Mouse (Mus musculus): Measurements from ENCODE around the gene Sesn2. TPM values are rescaled to one million over a fixed set of nuclear protein-coding genes. Genes with fewer than 3 reads are reported as not detected.

Gene Sesn2
- total and polyA plus RNA-seq, 3 experiments = 9.6 to 27.5 TPM; not detected in 1

DNA sequence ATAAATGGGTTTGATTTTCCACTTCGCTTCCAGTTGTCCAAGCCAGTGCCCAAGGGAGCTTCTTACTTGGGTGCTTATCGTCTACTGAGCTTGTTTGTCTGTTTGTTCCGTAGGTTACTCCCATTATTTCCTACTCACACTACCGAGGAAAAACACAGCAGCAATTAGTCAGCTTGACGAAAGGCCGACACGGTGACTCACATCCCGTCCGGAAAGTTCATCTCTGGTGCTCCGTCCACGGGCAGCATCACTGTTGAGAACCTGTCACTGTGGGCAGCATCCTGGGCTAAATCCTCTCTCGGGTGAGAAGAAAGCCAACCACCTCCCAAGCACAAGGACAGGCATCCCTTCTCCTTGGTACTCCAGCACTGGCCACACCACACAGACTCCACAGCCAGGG lies 64.2 kb downstream of the Sesn2 start:
- no peaks in the 10 kb centered on the region for H3K27me3 ChIP-seq (ENCODE audit: control insufficient read depth in 1 of 2, insufficient read depth in 2 of 2, low read length in 2 of 2)
- H3K79me2 ChIP-seq (ENCODE audit: control insufficient read depth, insufficient read depth, low read length, poor library complexity) = no peaks in the 10 kb centered on the region
- no peak overlapping the region for H3K9ac ChIP-seq (ENCODE audit: control insufficient read depth, low read depth, low read length, poor library complexity, severe bottlenecking)
- H3K36me3 ChIP-seq (ENCODE audit: control insufficient read depth in 1 of 2, insufficient read depth in 2 of 2, low read length in 2 of 2) = peaks cover 0 to 4% of the 10 kb centered on the region in 2 experiments; a peak in 1 of 4 replicates
- DNase-seq (ENCODE audit: low read depth, low spot score) = no peak
- H3K4me1 ChIP-seq (ENCODE audit: control insufficient read depth in 1 of 2, insufficient read depth in 2 of 2, low read length in 2 of 2) = peaks cover 0 to 5% of the 10 kb centered on the region in 2 experiments; a peak in 2 of 4 replicates
- no peak overlapping the region for H3K4me3 ChIP-seq (ENCODE audit: control insufficient read depth in 1 of 2, insufficient read depth in 1 of 2, low read depth in 2 of 2, low read length in 2 of 2)
- TF ChIP-seq CTCF (IDR thresholded peaks at IDR 0.05 in 2 of 3, conservative IDR thresholded peaks at IDR 0.05 in 1 of 3; ENCODE audit: control insufficient read depth in 1 of 3, insufficient read depth in 1 of 3, low read depth in 2 of 3, low read length in 3 of 3, poor library complexity in 1 of 3, severe bottlenecking in 1 of 3) (no peak), POLR2AphosphoS5 (IDR thresholded peaks at IDR 0.05; ENCODE audit: borderline replicate concordance, low read depth, low read length) (no peak), BHLHE40 (IDR thresholded peaks at IDR 0.05; ENCODE audit: borderline replicate concordance, low read depth, low read length) (no peak), TBP (IDR thresholded peaks at IDR 0.05; ENCODE audit: low read depth, low read length) (no peak), ZKSCAN1 (IDR thresholded peaks at IDR 0.05; ENCODE audit: low read depth, low read length) (no peak), RAD21 (IDR thresholded peaks at IDR 0.05; ENCODE audit: low read depth, low read length) (no peak), POLR2A (IDR thresholded peaks at IDR 0.05; ENCODE audit: control insufficient read depth in 1 of 2, insufficient read depth in 1 of 2, low read depth in 1 of 2, low read length in 2 of 2, poor library complexity in 1 of 2) (no peak), MAZ (IDR thresholded peaks at IDR 0.05; ENCODE audit: low read depth, low read length) (no peak), ELF1 (IDR thresholded peaks at IDR 0.05; ENCODE audit: low read depth, low read length) (no peak), CHD1 (IDR thresholded peaks at IDR 0.05; ENCODE audit: low read depth, low read length) (no peak)
- H3K27ac ChIP-seq (ENCODE audit: control insufficient read depth, low read depth, low read length) = no peak overlapping the region
- H3K9me3 ChIP-seq (replicated peaks; ENCODE audit: insufficient read depth, low read length) = no peaks in the 10 kb centered on the region

DNA sequence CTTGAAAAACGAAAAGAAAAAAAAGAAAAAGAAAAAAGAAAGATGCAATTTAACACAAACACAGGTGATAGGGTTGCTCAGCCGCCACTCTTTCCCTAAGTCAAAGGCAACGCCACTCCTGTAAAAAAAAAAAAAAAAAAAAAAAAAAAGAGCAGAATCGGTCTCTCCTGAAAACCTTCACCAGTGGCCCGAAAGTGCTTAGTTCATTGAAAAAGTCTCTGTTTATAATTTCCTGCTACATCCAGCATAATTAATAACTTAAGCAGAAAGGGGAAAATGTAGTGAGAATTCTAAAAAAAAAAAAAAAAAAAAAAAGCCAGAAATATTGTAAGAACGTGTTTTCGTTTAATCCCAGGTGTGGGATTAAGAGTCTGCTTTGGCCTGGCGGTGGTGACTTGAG lies 65.8 kb downstream of the Sesn2 start:
- Histone ChIP-seq H3K9ac (ENCODE audit: control insufficient read depth, low read depth, low read length, poor library complexity, severe bottlenecking) (no peak overlapping the region), H3K4me1 (ENCODE audit: control insufficient read depth in 1 of 2, insufficient read depth in 2 of 2, low read length in 2 of 2) (peaks cover 0 to 3% of the 10 kb centered on the region in 2 experiments; a peak in 2 of 4 replicates), H3K4me3 (ENCODE audit: control insufficient read depth in 1 of 2, insufficient read depth in 1 of 2, low read depth in 2 of 2, low read length in 2 of 2) (no peak overlapping the region), H3K27me3 (ENCODE audit: control insufficient read depth in 1 of 2, insufficient read depth in 2 of 2, low read length in 2 of 2) (no peaks in the 10 kb centered on the region), H3K9me3 (replicated peaks; ENCODE audit: insufficient read depth, low read length) (no peaks in the 10 kb centered on the region), H3K79me2 (ENCODE audit: control insufficient read depth, insufficient read depth, low read length, poor library complexity) (no peaks in the 10 kb centered on the region), H3K36me3 (ENCODE audit: control insufficient read depth in 1 of 2, insufficient read depth in 2 of 2, low read length in 2 of 2) (peaks cover 0 to 2% of the 10 kb centered on the region in 2 experiments; a peak in 1 of 4 replicates), H3K27ac (ENCODE audit: control insufficient read depth, low read depth, low read length) (no peak overlapping the region)
- TF ChIP-seq NELFE (IDR thresholded peaks at IDR 0.05; ENCODE audit: low read depth, low read length) (no peak), ZC3H11A (IDR thresholded peaks at IDR 0.05; ENCODE audit: low read depth, low read length) (no peak), TAL1 (IDR thresholded peaks at IDR 0.05; ENCODE audit: low read length) (no peak), ZNF384 (IDR thresholded peaks at IDR 0.05; ENCODE audit: low read depth, low read length) (peak; percentile 55), ZKSCAN1 (IDR thresholded peaks at IDR 0.05; ENCODE audit: low read depth, low read length) (no peak), MYC (IDR thresholded peaks at IDR 0.05; ENCODE audit: low read depth, low read length) (no peak), BHLHE40 (IDR thresholded peaks at IDR 0.05; ENCODE audit: borderline replicate concordance, low read depth, low read length) (no peak)
- no peak for DNase-seq (ENCODE audit: low read depth, low spot score)

Other genes with a start within 250 kb of the Sesn2 start
- gene Gmeb1, start 248.9 kb downstream of the Sesn2 start, total RNA-seq (2012; rRNA removed) = 9.9 and 12.0 TPM in 2 replicates
- gene Gmeb1, start 248.9 kb downstream of the Sesn2 start, polyA plus RNA-seq (2012; ENCODE audit: insufficient read depth in 1 of 2, insufficient read length in 2 of 2, low read depth in 1 of 2, low replicate concordance in 2 of 2, missing spikeins in 1 of 2) = 10 to 100 TPM in 1 of 2 experiments, not detected in 1; 29.6 TPM
- 56.7 and 62.6 TPM in 2 replicates for gene Taf12, start 236.1 kb downstream of the Sesn2 start, total RNA-seq (2012; rRNA removed)
- gene Taf12, start 236.1 kb downstream of the Sesn2 start, polyA plus RNA-seq (2012; ENCODE audit: insufficient read depth in 1 of 2, insufficient read length in 2 of 2, low read depth in 1 of 2, low replicate concordance in 2 of 2, missing spikeins in 1 of 2) = 10 to 100 TPM in 1 of 2 experiments, not detected in 1; 76.4 TPM
- 0.52 and 0.85 TPM in 2 replicates for gene Rab42, start 207.1 kb downstream of the Sesn2 start, total RNA-seq (2012; rRNA removed)
- under 1 TPM in 1 of 2 experiments, not detected in 1; 0.40 TPM for gene Rab42, start 207.1 kb downstream of the Sesn2 start, polyA plus RNA-seq (2012; ENCODE audit: insufficient read depth in 1 of 2, insufficient read length in 2 of 2, low read depth in 1 of 2, low replicate concordance in 2 of 2, missing spikeins in 1 of 2)
- gene Trnau1ap, start 181.0 kb downstream of the Sesn2 start, total RNA-seq (2012; rRNA removed) = 110 and 117 TPM in 2 replicates
- 100 to 1,000 TPM in 1 of 2 experiments, not detected in 1; 102 TPM for gene Trnau1ap, start 181.0 kb downstream of the Sesn2 start, polyA plus RNA-seq (2012; ENCODE audit: insufficient read depth in 1 of 2, insufficient read length in 2 of 2, low read depth in 1 of 2, low replicate concordance in 2 of 2, missing spikeins in 1 of 2)
- gene Rcc1, start 156.9 kb downstream of the Sesn2 start, total RNA-seq (2012; rRNA removed) = 137 and 147 TPM in 2 replicates
- gene Rcc1, start 156.9 kb downstream of the Sesn2 start, polyA plus RNA-seq (2012; ENCODE audit: insufficient read depth in 1 of 2, insufficient read length in 2 of 2, low read depth in 1 of 2, low replicate concordance in 2 of 2, missing spikeins in 1 of 2) = 100 to 1,000 TPM in 1 of 2 experiments, 10 to 100 TPM in 1; 83.6 to 186 TPM
- 5.6 and 7.2 TPM in 2 replicates for gene Phactr4, start 88.0 kb downstream of the Sesn2 start, total RNA-seq (2012; rRNA removed)
- gene Phactr4, start 88.0 kb downstream of the Sesn2 start, polyA plus RNA-seq (2012; ENCODE audit: insufficient read depth in 1 of 2, insufficient read length in 2 of 2, low read depth in 1 of 2, low replicate concordance in 2 of 2, missing spikeins in 1 of 2) = 10 to 100 TPM; 28.7 to 79.5 TPM
- gene Med18, start 46.6 kb downstream of the Sesn2 start, total RNA-seq (2012; rRNA removed) = 26.8 and 32.9 TPM in 2 replicates
- 10 to 100 TPM in 1 of 2 experiments, not detected in 1; 13.4 TPM for gene Med18, start 46.6 kb downstream of the Sesn2 start, polyA plus RNA-seq (2012; ENCODE audit: insufficient read depth in 1 of 2, insufficient read length in 2 of 2, low read depth in 1 of 2, low replicate concordance in 2 of 2, missing spikeins in 1 of 2)
- gene Atpif1, start 23.2 kb upstream of the Sesn2 start, total RNA-seq (2012; rRNA removed) = 492 and 730 TPM in 2 replicates
- 100 to 1,000 TPM in 1 of 2 experiments, not detected in 1; 566 TPM for gene Atpif1, start 23.2 kb upstream of the Sesn2 start, polyA plus RNA-seq (2012; ENCODE audit: insufficient read depth in 1 of 2, insufficient read length in 2 of 2, low read depth in 1 of 2, low replicate concordance in 2 of 2, missing spikeins in 1 of 2)
- gene Dnajc8, start 25.0 kb upstream of the Sesn2 start, total RNA-seq (2012; rRNA removed) = 110 and 115 TPM in 2 replicates
- gene Dnajc8, start 25.0 kb upstream of the Sesn2 start, polyA plus RNA-seq (2012; ENCODE audit: insufficient read depth in 1 of 2, insufficient read length in 2 of 2, low read depth in 1 of 2, low replicate concordance in 2 of 2, missing spikeins in 1 of 2) = 100 to 1,000 TPM in 1 of 2 experiments, not detected in 1; 246 TPM
- gene Ptafr, start 53.6 kb upstream of the Sesn2 start, total RNA-seq (2012; rRNA removed) = not detected in 2 replicates
- gene Ptafr, start 53.6 kb upstream of the Sesn2 start, polyA plus RNA-seq (2012; ENCODE audit: insufficient read depth in 1 of 2, insufficient read length in 2 of 2, low read depth in 1 of 2, low replicate concordance in 2 of 2, missing spikeins in 1 of 2) = under 1 TPM in 1 of 2 experiments, not detected in 1; 0.06 TPM
- gene Eya3, start 128.5 kb upstream of the Sesn2 start, total RNA-seq (2012; rRNA removed) = 21.7 and 24.6 TPM in 2 replicates
- 100 to 1,000 TPM in 1 of 2 experiments, 10 to 100 TPM in 1; 38.2 to 270 TPM for gene Eya3, start 128.5 kb upstream of the Sesn2 start, polyA plus RNA-seq (2012; ENCODE audit: insufficient read depth in 1 of 2, insufficient read length in 2 of 2, low read depth in 1 of 2, low replicate concordance in 2 of 2, missing spikeins in 1 of 2)
- gene Xkr8, start 222.0 kb upstream of the Sesn2 start, total RNA-seq (2012; rRNA removed) = 2.4 and 2.8 TPM in 2 replicates
- gene Xkr8, start 222.0 kb upstream of the Sesn2 start, polyA plus RNA-seq (2012; ENCODE audit: insufficient read depth in 1 of 2, insufficient read length in 2 of 2, low read depth in 1 of 2, low replicate concordance in 2 of 2, missing spikeins in 1 of 2) = 1 to 10 TPM in 1 of 2 experiments, not detected in 1; 3.9 TPM
- 0.20 and 0.69 TPM in 2 replicates for gene Smpdl3b, start 246.8 kb upstream of the Sesn2 start, total RNA-seq (2012; rRNA removed)
- under 1 TPM in 1 of 2 experiments, not detected in 1; 0.28 TPM for gene Smpdl3b, start 246.8 kb upstream of the Sesn2 start, polyA plus RNA-seq (2012; ENCODE audit: insufficient read depth in 1 of 2, insufficient read length in 2 of 2, low read depth in 1 of 2, low replicate concordance in 2 of 2, missing spikeins in 1 of 2)